Mouse (Mus musculus) MEL (cell line): ENCODE data around the gene Synj1. TPM values are rescaled to one million over a fixed set of nuclear protein-coding genes. Genes with fewer than 3 reads are reported as not detected.

Experiments
- DNase-seq: peaks from one replicate; pipeline ENCODE4 v3.0.0; 2011; ENCODE audit warnings: low read depth, low spot score
- H3K27ac ChIP-seq: 2 replicates; pipeline ENCODE4 v1.5.1; 2012; ENCODE audit warnings: low read depth, mild to moderate bottlenecking, control low read depth, low read length, moderate library complexity; ENCODE audit not compliant: control insufficient read depth
- H3K27me3 ChIP-seq, 2 experiments: fragments of 150-350 bp in 1 of 2; sonication (generic) in 1 of 2; 2 replicates each; pipeline ENCODE4 v1.6.1; 2012; ENCODE audit warnings: low read length in 2 of 2, mild to moderate bottlenecking in 2 of 2, improper control_type of control experiment in 1 of 2, moderate library complexity in 1 of 2; ENCODE audit not compliant: insufficient read depth in 2 of 2, control insufficient read depth in 1 of 2
- H3K36me3 ChIP-seq, 2 experiments: 2 replicates each; pipeline ENCODE4 v1.6.1; 2012 to 2014; ENCODE audit warnings: low read length in 2 of 2, improper control_type of control experiment in 1 of 2, inconsistent platforms in 1 of 2, mild to moderate bottlenecking in 1 of 2; ENCODE audit not compliant: insufficient read depth in 2 of 2, control insufficient read depth in 1 of 2
- H3K4me1 ChIP-seq, 2 experiments: fragments of 150-350 bp in 1 of 2; sonication (generic) in 1 of 2; 2 replicates each; pipeline ENCODE4 v1.6.1; 2012; ENCODE audit warnings: low read length in 2 of 2, improper control_type of control experiment in 1 of 2, mild to moderate bottlenecking in 1 of 2; ENCODE audit not compliant: insufficient read depth in 2 of 2, control insufficient read depth in 1 of 2
- H3K4me3 ChIP-seq, 2 experiments: fragments of 150-350 bp in 1 of 2; sonication (generic) in 1 of 2; 2 replicates each; pipeline ENCODE4 v1.5.1; 2012; ENCODE audit warnings: low read depth in 2 of 2, low read length in 2 of 2, mild to moderate bottlenecking in 2 of 2, moderate library complexity in 2 of 2, control low read depth in 1 of 2, improper control_type of control experiment in 1 of 2; ENCODE audit not compliant: control insufficient read depth in 1 of 2, insufficient read depth in 1 of 2
- H3K79me2 ChIP-seq: 2 replicates; pipeline ENCODE4 v1.6.1; 2012; ENCODE audit warnings: mild to moderate bottlenecking, low read length, moderate library complexity; ENCODE audit not compliant: control insufficient read depth, poor library complexity, insufficient read depth
- H3K9ac ChIP-seq: 2 replicates; pipeline ENCODE4 v1.6.1; 2012; ENCODE audit warnings: low read depth, mild to moderate bottlenecking, control low read depth, low read length, moderate library complexity; ENCODE audit not compliant: control insufficient read depth, poor library complexity, severe bottlenecking
- H3K9me3 ChIP-seq: fragments of 150-350 bp; sonication (generic); replicated peaks from 2 replicates; pipeline ENCODE4 v1.6.1; 2012; ENCODE audit warnings: mild to moderate bottlenecking, low read length, improper control_type of control experiment, moderate library complexity; ENCODE audit not compliant: insufficient read depth
- CHD2 ChIP-seq: IDR thresholded peaks from 2 replicates; pipeline ENCODE4 v1.6.1; 2011; ENCODE audit warnings: low read length, improper control_type of control experiment
- CTCF ChIP-seq, 3 experiments: IDR thresholded peaks in 2 of 3; conservative IDR thresholded peaks in 1 of 3; 2 replicates each; pipeline ENCODE4 v1.5.1; 2011 to 2012; ENCODE audit warnings: low read length in 3 of 3, low read depth in 2 of 3, mild to moderate bottlenecking in 2 of 3, improper control_type of control experiment in 1 of 3, inconsistent platforms in 1 of 3, mixed read lengths in 1 of 3, moderate library complexity in 1 of 3; ENCODE audit not compliant: control insufficient read depth in 1 of 3, insufficient read depth in 1 of 3, poor library complexity in 1 of 3, severe bottlenecking in 1 of 3
- E2F4 ChIP-seq: IDR thresholded peaks from 2 replicates; pipeline ENCODE4 v1.6.1; 2011; ENCODE audit warnings: low read depth, low read length, improper control_type of control experiment, borderline replicate concordance
- ELF1 ChIP-seq: IDR thresholded peaks from 2 replicates; pipeline ENCODE4 v1.6.1; 2014; ENCODE audit warnings: low read depth, mild to moderate bottlenecking, inconsistent platforms, low read length, improper control_type of control experiment, moderate library complexity
- EP300 ChIP-seq, 2 experiments: IDR thresholded peaks; 2 replicates each; pipeline ENCODE4 v1.6.1; 2011; ENCODE audit warnings: improper control_type of control experiment in 2 of 2, low read length in 2 of 2, low read depth in 1 of 2, mild to moderate bottlenecking in 1 of 2
- ETS1 ChIP-seq: IDR thresholded peaks from 2 replicates; pipeline ENCODE4 v1.6.1; 2012; ENCODE audit warnings: low read depth, mild to moderate bottlenecking, inconsistent platforms, low read length, improper control_type of control experiment, moderate library complexity
- GABPA ChIP-seq: IDR thresholded peaks from 2 replicates; pipeline ENCODE4 v1.6.1; 2012; ENCODE audit warnings: low read depth, mild to moderate bottlenecking, inconsistent platforms, low read length, improper control_type of control experiment, moderate library complexity
- GATA1 ChIP-seq: IDR thresholded peaks from 2 replicates; pipeline ENCODE4 v1.6.1; 2011; ENCODE audit warnings: low read depth, low read length, improper control_type of control experiment
- HCFC1 ChIP-seq: IDR thresholded peaks from 2 replicates; pipeline ENCODE4 v1.6.1; 2012; ENCODE audit warnings: low read depth, mild to moderate bottlenecking, inconsistent platforms, low read length, improper control_type of control experiment, moderate library complexity
- JUND ChIP-seq: IDR thresholded peaks from 2 replicates; pipeline ENCODE4 v1.6.1; 2011; ENCODE audit warnings: low read depth, mild to moderate bottlenecking, improper control_type of control experiment, low read length
- KAT2A ChIP-seq: conservative IDR thresholded peaks from 2 replicates; pipeline ENCODE4 v1.6.1; 2012; ENCODE audit warnings: low read depth, low read length, improper control_type of control experiment, inconsistent platforms
- MAZ ChIP-seq: IDR thresholded peaks from 2 replicates; pipeline ENCODE4 v1.6.1; 2012; ENCODE audit warnings: low read depth, mild to moderate bottlenecking, inconsistent platforms, low read length, improper control_type of control experiment
- MEF2A ChIP-seq: IDR thresholded peaks from 2 replicates; pipeline ENCODE4 v1.6.1; 2014; ENCODE audit warnings: low read depth, mild to moderate bottlenecking, inconsistent platforms, low read length, improper control_type of control experiment; ENCODE audit not compliant: poor library complexity, insufficient replicate concordance, severe bottlenecking; ENCODE audit errors: extremely low read depth
- MYB ChIP-seq: IDR thresholded peaks from 2 replicates; pipeline ENCODE4 v1.6.1; 2011; ENCODE audit warnings: mild to moderate bottlenecking, low read depth, low read length, improper control_type of control experiment
- MYC ChIP-seq: IDR thresholded peaks from 2 replicates; pipeline ENCODE4 v1.6.1; 2011; ENCODE audit warnings: low read depth, mild to moderate bottlenecking, low read length, improper control_type of control experiment, moderate library complexity
- NELFE ChIP-seq: IDR thresholded peaks from 2 replicates; pipeline ENCODE4 v1.6.1; 2011; ENCODE audit warnings: low read depth, low read length, improper control_type of control experiment
- NRF1 ChIP-seq: IDR thresholded peaks from 2 replicates; pipeline ENCODE4 v1.6.1; 2014; ENCODE audit warnings: low read depth, mild to moderate bottlenecking, inconsistent platforms, low read length, improper control_type of control experiment, moderate library complexity; ENCODE audit not compliant: poor library complexity, insufficient read depth, severe bottlenecking
- POLR2A ChIP-seq, 2 experiments: IDR thresholded peaks; 2 replicates each; pipeline ENCODE4 v1.6.1; 2011 to 2012; ENCODE audit warnings: low read length in 2 of 2, mild to moderate bottlenecking in 2 of 2, control low read depth in 1 of 2, improper control_type of control experiment in 1 of 2, low read depth in 1 of 2, moderate library complexity in 1 of 2; ENCODE audit not compliant: control insufficient read depth in 1 of 2, insufficient read depth in 1 of 2, poor library complexity in 1 of 2
- RAD21 ChIP-seq: IDR thresholded peaks from 2 replicates; pipeline ENCODE4 v1.6.1; 2011; ENCODE audit warnings: mild to moderate bottlenecking, low read depth, low read length, improper control_type of control experiment
- RCOR1 ChIP-seq: IDR thresholded peaks from 2 replicates; pipeline ENCODE4 v1.6.1; 2012; ENCODE audit warnings: low read depth, mild to moderate bottlenecking, inconsistent platforms, low read length, improper control_type of control experiment
- SIN3A ChIP-seq: IDR thresholded peaks from 2 replicates; pipeline ENCODE4 v1.6.1; 2012; ENCODE audit warnings: low read length, improper control_type of control experiment, inconsistent platforms
- SMC3 ChIP-seq: IDR thresholded peaks from 2 replicates; pipeline ENCODE4 v1.6.1; 2011; ENCODE audit warnings: low read depth, low read length, improper control_type of control experiment
- TAL1 ChIP-seq: IDR thresholded peaks from 2 replicates; pipeline ENCODE4 v1.6.1; 2012; ENCODE audit warnings: mild to moderate bottlenecking, inconsistent platforms, low read length, moderate library complexity, mixed read lengths
- TCF12 ChIP-seq: IDR thresholded peaks from 2 replicates; pipeline ENCODE4 v1.6.1; 2014; ENCODE audit warnings: low read depth, mild to moderate bottlenecking, inconsistent platforms, low read length, improper control_type of control experiment, moderate library complexity
- UBTF ChIP-seq: IDR thresholded peaks from 2 replicates; pipeline ENCODE4 v1.6.1; 2012; ENCODE audit warnings: low read depth, mild to moderate bottlenecking, inconsistent platforms, low read length, improper control_type of control experiment, moderate library complexity, borderline replicate concordance; ENCODE audit not compliant: insufficient read depth
- USF1 ChIP-seq: IDR thresholded peaks from 2 replicates; pipeline ENCODE4 v1.6.1; 2014; ENCODE audit warnings: low read depth, mild to moderate bottlenecking, inconsistent platforms, low read length, improper control_type of control experiment, moderate library complexity
- USF2 ChIP-seq, 2 experiments: IDR thresholded peaks; 2 replicates each; pipeline ENCODE4 v1.6.1; 2011 to 2012; ENCODE audit warnings: improper control_type of control experiment in 2 of 2, low read length in 2 of 2, borderline replicate concordance in 1 of 2, inconsistent platforms in 1 of 2, low read depth in 1 of 2, mild to moderate bottlenecking in 1 of 2; ENCODE audit not compliant: insufficient read depth in 1 of 2
- ZC3H11A ChIP-seq: IDR thresholded peaks from 2 replicates; pipeline ENCODE4 v1.6.1; 2012; ENCODE audit warnings: low read depth, mild to moderate bottlenecking, inconsistent platforms, low read length, improper control_type of control experiment
- ZMIZ1 ChIP-seq: IDR thresholded peaks from 2 replicates; pipeline ENCODE4 v1.6.1; 2012; ENCODE audit warnings: low read depth, mild to moderate bottlenecking, inconsistent platforms, low read length, improper control_type of control experiment, moderate library complexity
- ZNF384 ChIP-seq: IDR thresholded peaks from 2 replicates; pipeline ENCODE4 v1.6.1; 2012; ENCODE audit warnings: low read depth, mild to moderate bottlenecking, inconsistent platforms, low read length, improper control_type of control experiment
- polyA plus RNA-seq, 2 experiments: library from polyadenylated mRNA; stranded (reverse) in 1 of 2; unstranded in 1 of 2; fragments of >175 nt in 1 of 2; fragments of >200 nt in 1 of 2; gene quantifications; 2 replicates each; pipeline versions ENCODE4 v1.2.1 to v1.2.4; 2012; ENCODE audit warnings: low replicate concordance in 2 of 2, low read depth in 1 of 2; ENCODE audit not compliant: insufficient read length in 2 of 2, insufficient read depth in 1 of 2, missing spikeins in 1 of 2
- total RNA-seq: library from RNA; depleted of rRNA; stranded (reverse); fragments of 300-350 nt; gene quantifications from 2 replicates; pipeline ENCODE4 v1.2.3, GENCODE M21; 2012

The Synj1 gene
- total and polyA plus RNA-seq, 3 experiments, result 5.0 to 34.5 TPM; not detected in 1

DNA sequence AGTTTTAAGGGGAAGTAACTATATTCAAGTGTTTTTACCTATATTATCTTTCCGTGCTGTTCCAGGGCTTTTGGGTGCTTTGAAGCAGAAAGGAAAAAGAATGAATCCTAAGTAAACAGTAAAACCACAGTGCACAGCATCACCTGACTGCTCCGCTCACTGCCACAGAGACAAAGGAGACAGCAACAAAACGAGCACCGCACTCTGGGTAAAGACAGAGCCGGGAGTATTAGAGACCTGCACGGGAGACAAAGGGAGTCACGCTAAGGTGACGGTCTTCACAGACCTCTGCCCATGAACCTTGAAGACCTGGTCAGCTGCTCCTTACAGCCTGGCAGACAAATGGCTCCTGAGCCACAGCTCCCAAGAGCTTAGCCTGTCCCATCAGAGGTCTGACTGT lies 64.1 kb downstream of the Synj1 start:
- TF ChIP-seq SIN3A (no peak), NRF1 (no peak), TCF12 (no peak), ZC3H11A (no peak)
- no peaks in the 10 kb centered on the region for H3K4me1 ChIP-seq
- H3K79me2 ChIP-seq, result no peaks in the 10 kb centered on the region
- DNase-seq, result no peak
- peaks cover 0 to 3% of the 10 kb centered on the region in 2 experiments; a peak in 2 of 4 replicates for H3K36me3 ChIP-seq
- no peaks in the 10 kb centered on the region for H3K27me3 ChIP-seq
- no peak overlapping the region for H3K27ac ChIP-seq
- H3K9me3 ChIP-seq, result no peaks in the 10 kb centered on the region
- no peak overlapping the region for H3K4me3 ChIP-seq
- no peak overlapping the region for H3K9ac ChIP-seq

DNA sequence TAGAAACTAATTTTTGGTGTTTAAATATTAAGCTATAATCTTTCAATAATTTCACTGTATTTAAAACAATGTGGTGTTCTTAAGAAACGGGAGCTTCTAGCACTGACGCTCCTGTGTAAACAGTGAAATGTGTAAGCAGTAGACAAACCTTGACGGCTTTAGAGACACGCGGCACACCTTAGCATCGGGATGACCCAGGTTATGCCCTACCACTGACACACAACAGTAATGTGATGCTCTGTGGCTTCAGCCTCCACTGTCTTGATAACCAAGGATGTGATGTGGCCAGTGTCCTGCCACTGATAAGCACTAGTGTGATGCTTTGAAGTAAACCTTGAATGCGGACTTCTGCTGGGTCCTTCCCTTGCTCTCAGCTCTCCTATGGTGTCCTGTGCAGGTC lies 69.9 kb downstream of the Synj1 start:
- H3K79me2 ChIP-seq, result no peaks in the 10 kb centered on the region

DNA sequence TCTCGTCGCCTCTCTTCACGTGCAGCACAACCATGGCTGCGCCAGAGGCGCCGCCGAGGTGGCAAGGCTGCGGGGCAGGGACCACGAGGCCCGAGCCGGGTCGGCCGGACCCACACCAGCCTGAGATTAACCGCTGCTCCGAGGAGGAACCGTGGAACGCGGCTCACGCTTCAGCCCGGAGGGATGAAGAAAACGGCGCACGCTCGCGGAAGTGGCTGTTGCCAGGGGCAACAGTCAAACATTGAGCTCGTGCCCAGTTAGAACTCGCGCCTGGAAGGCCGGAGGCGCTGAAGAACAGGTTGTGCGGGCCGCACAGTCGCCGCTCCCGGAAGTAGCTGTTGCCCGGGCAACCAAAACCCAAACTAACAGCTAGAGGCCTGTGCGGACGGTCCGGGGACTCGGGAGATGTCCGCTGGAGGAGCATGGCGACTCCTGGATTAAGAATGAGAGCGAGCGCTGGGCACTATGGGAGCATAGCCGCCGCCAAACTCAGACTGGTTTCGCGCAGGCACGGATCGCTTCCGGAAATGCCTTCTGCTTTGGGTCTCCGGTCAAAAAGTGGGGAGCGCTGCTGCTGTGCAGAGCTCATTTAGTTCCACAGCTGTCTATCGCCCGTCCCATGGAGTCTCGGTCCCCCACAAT lies 76.3 kb downstream of the Synj1 start, which contains the start of gene Cfap298:
Gene Cfap298, minus strand, starts transcription at position 428 of the 642 bp plus-strand sequence.
- Histone ChIP-seq H3K79me2 (peaks cover 6% of the 10 kb centered on the region), H3K4me3 (peak within 1 kb of the TSS; percentile 66 to 99), H3K9me3 (no peaks in the 10 kb centered on the region), H3K4me1 (peaks cover 0 to 4% of the 10 kb centered on the region in 2 experiments; a peak in 2 of 4 replicates), H3K27ac (peak within 1 kb of the TSS; percentile 56), H3K9ac (peak within 1 kb of the TSS; percentile 78), H3K27me3 (no peaks in the 10 kb centered on the region), H3K36me3 (peaks cover 0 to 7% of the 10 kb centered on the region in 2 experiments; a peak in 2 of 4 replicates)
- peak; percentile 97 for DNase-seq
- TF ChIP-seq ELF1, result peak; percentile 64
- no peak for TF ChIP-seq GABPA
- peak; percentile 85; the same call in 1 of the 2 replicates for TF ChIP-seq MYC
- no peak for TF ChIP-seq MEF2A
- no peak for TF ChIP-seq CHD2
- TF ChIP-seq E2F4, result no peak
- peak; percentile 91 for TF ChIP-seq HCFC1
- TF ChIP-seq KAT2A, result no peak; the same call in 1 of the 2 replicates
- TF ChIP-seq TAL1, result no peak
- peak; percentile 71 to 87; a peak in 3 of 4 replicates for TF ChIP-seq POLR2A (IDR thresholded peaks at IDR 0.05; ENCODE audit: control insufficient read depth in 1 of 2, insufficient read depth in 1 of 2, low read depth in 1 of 2, low read length in 2 of 2, poor library complexity in 1 of 2)
- TF ChIP-seq ZNF384, result no peak
- peak; percentile 27 for TF ChIP-seq SMC3
- peak; percentile 60; the same call in 1 of the 2 replicates for TF ChIP-seq NRF1
- peak; percentile 87; the same call in 1 of the 2 replicates for TF ChIP-seq UBTF

More for the DNA sequence above, 69.9 kb downstream of the Synj1 start:
- DNase-seq, result no peak
- Histone ChIP-seq H3K9ac (no peak overlapping the region), H3K27me3 (no peaks in the 10 kb centered on the region), H3K4me1 (no peaks in the 10 kb centered on the region), H3K27ac (no peak overlapping the region), H3K4me3 (no peak overlapping the region), H3K9me3 (no peaks in the 10 kb centered on the region), H3K36me3 (peaks cover 0 to 3% of the 10 kb centered on the region in 2 experiments; a peak in 2 of 4 replicates)
- TF ChIP-seq USF2 (IDR thresholded peaks at IDR 0.05; ENCODE audit: borderline replicate concordance in 1 of 2, insufficient read depth in 1 of 2, low read depth in 1 of 2, low read length in 2 of 2) (no peak), TCF12 (no peak), ZMIZ1 (no peak), RCOR1 (no peak), GATA1 (no peak), UBTF (no peak), MYB (no peak), JUND (no peak), ELF1 (no peak), CTCF (IDR thresholded peaks at IDR 0.05 in 2 of 3, conservative IDR thresholded peaks at IDR 0.05 in 1 of 3; ENCODE audit: control insufficient read depth in 1 of 3, insufficient read depth in 1 of 3, low read depth in 2 of 3, low read length in 3 of 3, poor library complexity in 1 of 3, severe bottlenecking in 1 of 3) (no peak), HCFC1 (no peak), ZC3H11A (no peak), SIN3A (no peak), MAZ (no peak), EP300 (IDR thresholded peaks at IDR 0.05; ENCODE audit: low read depth in 1 of 2, low read length in 2 of 2) (no peak), USF1 (no peak), ETS1 (no peak), NELFE (no peak), RAD21 (no peak)
